Mouse (Mus musculus) adrenal gland, adult 2 months (tissue): ENCODE results near the gene Ntn5. TPM values are rescaled to one million over a fixed set of nuclear protein-coding genes. Genes with fewer than 3 reads are reported as not detected.
A peak's percentile ranks its signal among the peaks of the same experiment; 100 is the strongest.

Experiments
- DNase-seq: peaks from one replicate; pipeline ENCODE4 v3.0.0; 2021
- polyA plus RNA-seq: library from polyadenylated mRNA; depleted of rRNA; stranded (reverse); fragments of >200 nt; gene quantifications from 2 replicates; pipeline ENCODE4 v1.2.3, GENCODE M21; 2012
- total RNA-seq, 2 experiments: library from RNA; stranded (reverse); gene quantifications; 2 replicates each; pipeline ENCODE4 v1.2.3; 2021

Ntn5 gene
- total and polyA plus RNA-seq, 3 experiments, result 0.31 to 0.40 TPM; not detected in 1

GRCm38 (mm10) chr7:45697894-45698293 is 14.1 kb downstream of the Ntn5 start:
- DNase-seq, result no peak

DNA sequence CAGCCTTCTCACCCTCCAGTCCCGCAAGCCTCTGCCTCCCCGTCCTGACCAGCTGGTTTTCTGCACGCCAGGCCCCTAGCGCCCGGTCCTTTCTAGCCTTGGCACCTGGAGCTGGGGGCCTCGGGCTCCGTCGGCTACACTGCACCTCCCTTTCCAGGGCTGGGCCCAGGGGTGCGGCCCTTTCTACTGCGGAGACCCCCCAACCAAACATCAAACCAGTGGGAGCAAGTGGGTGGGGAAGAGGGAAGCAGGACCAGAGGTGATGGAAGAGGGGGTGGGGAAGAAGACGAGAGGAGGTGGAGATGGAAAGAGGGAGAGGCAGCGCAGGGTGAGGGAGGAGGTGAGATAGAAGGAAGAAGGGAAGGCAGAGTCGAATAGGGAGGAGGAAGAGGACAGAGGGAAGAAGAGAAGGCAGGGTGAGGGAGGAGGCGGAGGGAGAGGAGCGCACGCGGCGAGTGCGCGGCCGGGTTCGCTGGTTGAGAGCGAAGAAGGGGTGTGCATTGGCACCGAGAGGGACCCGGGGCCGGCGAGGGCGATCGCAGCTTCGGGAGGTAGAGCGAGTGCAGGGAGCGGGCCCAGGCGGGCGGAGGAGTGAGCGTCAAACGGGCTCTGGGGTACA is 15.8 kb downstream of the Ntn5 start, which contains the start of gene Car11:
Gene Car11 (plus strand): TSS at position 321 of the 619 bp plus-strand sequence.
- DNase-seq, result peak; percentile 45

DNA sequence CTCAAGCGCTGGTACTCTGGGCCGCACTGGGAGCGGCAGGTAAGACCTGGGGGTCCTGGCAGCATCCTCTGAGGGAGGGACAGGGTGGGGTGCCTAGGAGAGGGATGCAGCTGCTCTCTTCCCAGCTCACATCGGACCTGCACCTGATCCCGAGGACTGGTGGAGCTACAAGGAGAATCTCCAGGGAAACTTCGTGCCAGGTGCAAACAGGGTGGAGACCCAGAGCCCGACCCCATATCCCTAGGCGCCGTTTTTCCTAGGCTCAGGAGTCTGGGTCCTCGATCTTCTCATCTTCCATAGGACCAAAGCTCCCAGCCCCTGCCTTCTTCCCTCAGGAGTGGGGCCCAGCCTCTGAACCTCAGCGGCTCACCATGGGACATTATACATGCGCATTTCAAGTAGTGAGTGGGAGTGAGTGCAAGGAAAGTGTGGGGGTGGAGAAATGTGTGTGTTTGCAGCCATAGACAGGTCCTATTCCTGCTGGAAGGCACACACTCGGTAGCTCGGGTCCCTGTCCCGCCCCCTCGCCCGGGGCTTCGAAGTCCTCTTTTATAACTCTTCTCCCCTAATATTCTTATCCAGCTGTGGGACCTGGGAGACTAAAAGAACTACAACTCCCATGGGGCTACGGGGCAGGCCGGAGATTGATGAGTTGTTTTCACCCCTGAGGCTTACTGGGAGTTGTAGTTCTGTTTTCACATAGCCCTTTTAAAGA is 16.6 kb downstream of the Ntn5 start:
- DNase-seq, result peak; percentile 87

GRCm38 (mm10) chr7:45701072-45701471 is 17.2 kb downstream of the Ntn5 start:
- DNase-seq, result no peak

DNA sequence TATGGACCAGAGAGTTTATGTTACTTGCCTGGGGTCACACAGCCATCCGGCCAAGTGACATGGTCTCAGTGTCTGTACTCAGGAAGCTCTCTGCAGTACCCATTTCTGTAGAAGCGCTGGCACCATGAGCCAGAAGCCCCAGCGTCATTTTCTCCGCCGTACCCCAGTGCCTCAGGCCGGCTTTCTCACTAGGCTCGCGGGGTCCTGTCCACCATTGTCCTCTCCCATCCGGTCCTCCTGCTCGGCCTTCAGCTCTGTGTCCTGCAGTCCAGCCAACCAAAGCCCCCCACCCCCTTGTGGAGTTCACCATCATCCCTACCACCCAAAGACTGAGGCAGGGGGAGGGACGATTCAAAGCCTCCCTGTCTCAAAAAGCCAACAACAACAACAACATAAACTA is 17.8 kb downstream of the Ntn5 start:
- DNase-seq, result no peak

GRCm38 (mm10) chr7:45702316-45702715 is 18.5 kb downstream of the Ntn5 start:
- no peak for DNase-seq

DNA sequence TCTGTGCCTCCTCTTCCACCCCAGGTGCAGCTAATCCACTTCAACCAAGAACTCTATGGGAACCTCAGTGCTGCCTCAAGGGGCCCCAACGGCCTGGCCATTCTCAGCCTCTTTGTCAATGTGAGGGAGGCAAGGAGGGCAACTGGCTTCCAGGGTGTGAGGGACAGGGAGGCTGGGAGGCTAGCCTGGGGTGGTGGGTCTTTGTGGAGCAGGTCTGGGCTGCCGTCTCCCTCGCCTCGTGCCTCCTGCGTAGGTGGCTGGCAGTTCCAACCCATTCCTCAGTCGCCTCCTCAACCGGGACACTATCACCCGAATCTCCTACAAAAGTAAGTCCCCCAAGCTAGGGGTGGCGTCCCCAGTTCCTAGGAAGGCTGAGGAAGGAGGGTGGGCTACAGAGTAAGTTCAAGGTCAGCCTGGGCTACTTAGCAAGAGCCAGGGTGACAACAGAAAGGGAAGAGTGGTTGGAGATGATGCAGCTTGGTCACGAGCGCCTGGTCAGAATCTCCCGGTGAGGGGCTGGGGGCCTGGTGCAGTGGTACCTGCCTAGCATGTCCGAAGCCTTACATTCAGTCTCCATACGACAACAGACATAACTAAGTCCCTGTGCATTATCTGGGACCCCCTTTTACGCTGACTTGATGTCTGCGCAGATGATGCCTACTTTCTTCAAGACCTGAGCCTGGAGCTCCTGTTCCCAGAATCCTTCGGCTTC is 19.1 kb downstream of the Ntn5 start:
- no peak for DNase-seq

GRCm38 (mm10) chr7:45703521-45704033 is 19.8 kb downstream of the Ntn5 start:
- DNase-seq, result no peak

DNA sequence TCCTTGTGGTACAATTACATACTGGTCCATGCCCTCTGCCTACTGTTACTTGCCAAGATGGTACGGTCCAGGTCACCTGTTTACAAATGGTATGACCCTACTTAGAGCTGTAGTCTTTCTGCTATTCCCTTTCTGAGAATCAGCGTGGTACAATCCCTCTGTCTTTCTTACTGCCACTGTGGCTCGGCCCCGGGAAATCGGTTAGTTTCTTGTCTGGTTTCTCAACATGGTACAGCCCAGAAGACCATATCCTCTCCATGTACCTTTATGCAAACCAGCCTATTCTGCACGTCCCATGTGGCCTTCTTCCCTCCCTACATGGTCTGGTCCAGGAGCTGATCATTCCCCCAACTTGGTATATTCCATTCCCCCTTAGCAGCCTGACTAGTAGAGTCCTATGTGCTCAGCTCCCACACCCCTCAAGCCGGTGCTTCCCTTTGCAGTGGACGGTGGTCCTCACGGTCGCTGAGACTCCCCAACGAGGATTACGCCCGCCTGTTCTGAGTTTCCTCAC is 20.3 kb downstream of the Ntn5 start:
- peak; percentile 75 for DNase-seq

GRCm38 (mm10) chr7:45704730-45705442 is 21.1 kb downstream of the Ntn5 start, which contains the start of gene Dbp:
Gene Dbp (plus strand): TSS chr7:45705088.
- DNase-seq, result peak; percentile 100

GRCm38 (mm10) chr7:45705443-45705864 is 21.6 kb downstream of the Ntn5 start:
- no peak for DNase-seq

- DNase-seq, result peak; percentile 91
These were observed 22.1 kb downstream of the Ntn5 start for GRCm38 (mm10) chr7:45705873-45706281.

DNA sequence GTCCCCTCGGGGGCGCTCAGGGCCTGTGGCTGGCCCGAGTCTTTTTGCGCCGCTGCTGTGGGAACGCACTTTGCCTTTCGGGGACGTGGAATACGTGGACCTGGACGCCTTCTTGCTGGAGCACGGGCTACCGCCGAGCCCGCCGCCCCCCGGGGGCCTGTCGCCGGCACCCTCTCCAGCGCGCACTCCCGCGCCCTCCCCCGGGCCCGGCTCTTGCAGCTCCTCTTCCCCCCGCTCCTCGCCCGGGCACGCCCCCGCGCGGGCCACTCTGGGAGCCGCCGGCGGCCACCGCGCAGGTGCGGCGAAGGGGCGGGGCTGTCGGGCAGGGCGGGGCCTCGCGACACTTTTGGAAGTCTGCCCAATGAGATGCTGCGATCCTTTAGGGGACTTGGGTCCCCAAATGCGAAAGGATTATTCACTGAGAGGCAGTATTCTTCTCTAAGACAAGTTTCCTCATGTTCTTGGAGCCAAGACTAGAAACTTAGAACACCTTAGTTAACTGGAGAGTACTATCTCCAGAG is 23.0 kb downstream of the Ntn5 start:
- DNase-seq, result peak; percentile 93

GRCm38 (mm10) chr7:45707375-45707967 is 23.6 kb downstream of the Ntn5 start:
- peak; percentile 98 for DNase-seq

DNA sequence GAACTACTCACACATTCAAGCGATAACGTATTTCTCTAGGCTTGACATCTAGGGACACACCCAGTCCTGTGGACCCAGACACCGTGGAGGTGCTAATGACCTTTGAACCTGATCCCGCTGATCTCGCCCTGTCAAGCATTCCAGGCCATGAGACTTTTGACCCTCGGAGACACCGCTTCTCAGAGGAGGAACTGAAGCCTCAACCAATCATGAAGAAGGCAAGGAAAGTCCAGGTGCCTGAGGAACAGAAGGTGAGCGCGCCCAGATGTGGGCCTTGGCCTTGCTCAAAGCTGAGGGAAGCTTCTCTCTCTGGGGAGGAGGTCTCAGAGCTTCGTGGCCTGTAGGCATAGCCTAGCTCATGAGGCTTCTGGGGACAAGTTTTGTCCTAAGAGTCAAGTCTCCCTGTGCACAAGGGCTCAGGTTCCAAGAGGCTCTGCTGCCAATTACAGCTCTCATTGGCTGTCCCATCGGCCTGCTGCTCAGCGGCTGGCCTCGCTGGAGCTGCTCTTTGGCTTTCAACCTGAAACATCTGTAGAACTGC is 24.5 kb downstream of the Ntn5 start:
- DNase-seq, result peak; percentile 60

GRCm38 (mm10) chr7:45709036-45709435 is 25.2 kb downstream of the Ntn5 start:
- DNase-seq, result peak; percentile 41

DNA sequence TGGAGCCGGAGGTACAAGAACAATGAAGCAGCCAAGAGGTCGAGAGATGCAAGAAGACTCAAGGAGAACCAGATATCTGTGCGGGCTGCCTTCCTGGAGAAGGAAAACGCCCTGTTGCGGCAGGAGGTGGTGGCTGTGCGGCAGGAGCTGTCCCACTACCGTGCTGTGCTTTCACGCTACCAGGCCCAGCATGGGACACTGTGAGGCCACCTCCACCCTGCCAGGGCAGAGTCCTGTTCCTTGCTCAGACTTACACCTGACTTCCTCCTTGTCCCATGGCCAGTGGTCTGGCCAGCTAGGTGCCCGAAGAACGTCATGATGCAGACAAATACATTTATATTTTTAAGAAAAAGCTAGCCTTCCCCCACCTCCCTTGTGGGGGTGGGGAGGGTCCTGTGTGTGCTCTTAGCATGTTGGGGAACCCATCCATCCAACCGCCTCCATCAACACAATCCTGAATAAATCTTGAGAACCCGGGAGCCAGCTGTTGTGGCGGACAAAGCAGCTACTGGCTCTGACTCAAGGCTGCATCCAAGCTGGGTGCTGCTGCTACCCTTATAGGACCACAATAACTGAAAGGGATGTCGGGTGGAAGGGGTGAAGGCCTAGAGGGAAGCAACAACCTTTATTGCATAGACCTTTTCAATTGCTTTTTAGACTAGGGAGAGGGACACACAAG is 26.0 kb downstream of the Ntn5 start:
- peak; percentile 35 for DNase-seq

GRCm38 (mm10) chr7:45710477-45711191 is 26.8 kb downstream of the Ntn5 start:
- DNase-seq, result peak; percentile 43

DNA sequence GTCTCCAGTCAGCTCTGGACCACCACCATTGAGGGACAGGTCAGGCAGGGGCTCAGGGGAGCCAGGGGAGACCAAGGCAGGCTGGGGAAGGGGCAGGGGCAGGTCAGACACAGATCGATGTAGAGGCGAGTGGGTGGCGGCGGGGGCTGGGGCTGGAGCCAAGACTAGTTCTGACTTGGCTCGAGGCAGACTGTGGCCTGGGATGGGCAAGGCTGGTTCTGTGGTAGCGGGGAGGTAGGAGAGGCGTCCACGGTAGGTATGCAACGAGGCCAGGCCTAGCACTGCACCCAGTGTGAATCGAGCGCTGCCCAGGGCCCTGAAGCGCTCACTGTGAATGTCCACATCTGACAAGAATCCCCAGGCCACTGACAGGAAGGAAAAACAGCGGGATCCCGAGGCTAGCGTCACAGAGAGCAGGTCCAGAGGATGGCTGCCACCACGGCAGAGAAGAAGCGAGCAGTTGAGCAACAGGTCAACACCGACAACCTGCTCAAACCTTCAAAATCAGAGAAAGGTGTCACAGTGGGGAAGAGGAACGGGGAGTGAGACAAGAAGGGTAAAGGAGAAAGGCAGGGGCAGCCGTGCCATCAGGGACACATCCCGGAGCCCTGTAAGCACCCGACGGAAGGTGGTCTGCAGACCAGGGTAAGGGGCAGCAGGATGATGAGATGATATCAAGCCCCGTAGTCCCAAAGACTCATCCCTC is 27.6 kb downstream of the Ntn5 start:
- DNase-seq, result no peak
